Mouse (Mus musculus) lung, postnatal 0 days (tissue): ENCODE measurements around the gene Slc16a3. TPM values are rescaled to one million over a fixed set of nuclear protein-coding genes. Genes with fewer than 3 reads are reported as not detected.

Source experiments
- ATAC-seq: fragments of 200-750 bp; cut with Nextera tagmentation; 2 replicates; pipeline ENCODE4 v1.8.0; 2017; ENCODE audit warnings: moderate library complexity
- DNase-seq: peaks from one replicate; pipeline ENCODE4 v3.0.0-alpha.2; 2016; ENCODE audit warnings: low spot score
- H3K27ac ChIP-seq: fragments of 300-500 bp; sonication (generic); 2 replicates; pipeline ENCODE4 v1.5.1; 2014; ENCODE audit warnings: antibody characterized with exemption, mild to moderate bottlenecking, low read length, mixed read lengths
- H3K27me3 ChIP-seq: fragments of 300-500 bp; sonication (generic); replicated peaks from 2 replicates; pipeline ENCODE4 v1.6.1; 2014; ENCODE audit warnings: low read length, mixed read lengths; ENCODE audit not compliant: insufficient read depth
- H3K36me3 ChIP-seq: fragments of 300-500 bp; sonication (generic); 2 replicates; pipeline ENCODE4 v1.6.1; 2014; ENCODE audit warnings: low read length, mixed read lengths; ENCODE audit not compliant: insufficient read depth
- H3K4me1 ChIP-seq: fragments of 300-500 bp; sonication (generic); 2 replicates; pipeline ENCODE4 v1.6.1; 2014; ENCODE audit warnings: antibody characterized with exemption, low read depth, low read length, mixed read lengths; ENCODE audit not compliant: insufficient read depth
- H3K4me2 ChIP-seq: fragments of 300-500 bp; sonication (generic); replicated peaks from 2 replicates; pipeline ENCODE4 v1.6.1; 2014; ENCODE audit warnings: low read depth, mild to moderate bottlenecking, low read length, moderate library complexity, mixed read lengths
- H3K4me3 ChIP-seq: fragments of 300-500 bp; sonication (generic); 2 replicates; pipeline ENCODE4 v1.5.1; 2014; ENCODE audit warnings: low read depth, low read length
- H3K9ac ChIP-seq: fragments of 300-500 bp; sonication (generic); replicated peaks from 2 replicates; pipeline ENCODE4 v1.6.1; 2014; ENCODE audit warnings: low read depth, mild to moderate bottlenecking
- H3K9me3 ChIP-seq: fragments of 300-500 bp; sonication (generic); 2 replicates; pipeline ENCODE4 v1.6.1; 2016; ENCODE audit warnings: low read length, mixed read lengths
- CTCF ChIP-seq: IDR thresholded peaks from 2 replicates; pipeline ENCODE4 v1.5.1; 2016; ENCODE audit warnings: antibody characterized with exemption, mild to moderate bottlenecking
- EP300 ChIP-seq: IDR thresholded peaks from 2 replicates; pipeline ENCODE4 v1.6.1; 2016; ENCODE audit warnings: antibody characterized with exemption, mild to moderate bottlenecking, control low read depth
- WGBS: fragments of 180-500 bp; shearing (Covaris S2); extraction: QIAGEN DNeasy Blood & Tissue Kit; methylation state at CpG from one replicate; pipeline ENCODE4 v1.1.7; 2014; 5-methylcytosine and 5-hydroxymethylcytosine counted together
- polyA plus RNA-seq: library from polyadenylated mRNA; unstranded; fragments of >200 nt; fragmentation: Nextera tagmentation; extraction: Ambion mirVana; gene quantifications from 2 replicates; pipeline ENCODE4 v1.2.1, GENCODE M21; 2015

The Slc16a3 gene
- polyA plus RNA-seq, 1 experiment from 2014 or later: 10.0 TPM

- Histone ChIP-seq H3K4me1 (no peaks in the 10 kb centered on the region; the same call in 1 of the 2 replicates), H3K9me3 (no peaks in the 10 kb centered on the region), H3K36me3 (no peaks in the 10 kb centered on the region), H3K27ac (no peak overlapping the region), H3K9ac (no peak overlapping the region), H3K4me3 (no peak overlapping the region), H3K27me3 (no peaks in the 10 kb centered on the region), H3K4me2 (no peak overlapping the region)
- ATAC-seq (no peak), DNase-seq (no peak)
- TF ChIP-seq EP300: no peak
- TF ChIP-seq CTCF: no peak
- 91% methylated on average over 3 of the region's 3 CpGs for WGBS
Measured at GRCm38 (mm10) chr11:120904561-120904960, 43.7 kb upstream of the Slc16a3 start.

DNA sequence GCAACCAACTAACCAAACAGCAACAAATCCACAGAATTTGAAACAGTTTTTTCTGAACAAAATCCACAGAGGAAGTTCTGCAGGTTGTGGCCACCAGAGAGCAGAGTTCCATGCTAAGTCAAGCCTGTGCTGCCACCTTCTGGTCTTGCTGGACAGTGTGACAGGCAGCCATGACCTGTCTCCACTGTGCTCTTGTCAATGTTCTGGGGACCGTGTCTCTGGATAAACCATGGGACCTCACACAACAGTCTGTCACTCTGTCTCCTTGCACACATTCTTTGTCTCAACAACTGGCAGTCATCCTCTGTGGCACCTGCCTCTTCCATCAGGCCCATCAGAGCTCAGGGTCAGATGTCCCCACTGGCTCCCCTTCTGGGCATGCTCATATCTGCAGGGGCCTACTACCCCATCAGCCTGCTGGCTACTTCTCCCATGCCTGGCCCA lies 42.8 kb upstream of the Slc16a3 start:
- ATAC-seq: peak; percentile 82
- peak; percentile 99 for TF ChIP-seq CTCF
- no peak for TF ChIP-seq EP300

DNA sequence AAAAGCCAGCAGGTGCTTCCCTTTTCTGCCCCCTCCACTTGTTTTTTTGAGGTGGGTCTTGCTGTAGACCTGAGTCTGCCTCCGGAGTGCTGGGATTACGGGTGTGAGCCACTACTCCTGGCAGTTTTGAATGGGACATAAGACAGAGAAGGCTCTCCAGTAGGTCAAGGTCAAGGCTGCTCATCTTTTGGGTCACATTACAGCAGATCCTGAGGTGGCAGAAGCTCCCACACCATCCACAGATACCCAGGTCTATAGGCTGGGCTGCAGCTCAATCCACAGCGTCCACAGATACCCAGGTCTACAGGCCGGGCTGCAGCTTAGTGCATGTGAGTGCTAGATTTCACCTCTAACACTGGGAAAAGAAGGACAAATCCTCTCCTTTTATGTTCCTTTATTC lies 34.5 kb upstream of the Slc16a3 start:
- no peaks in the 10 kb centered on the region for H3K4me1 ChIP-seq
- TF ChIP-seq EP300 (no peak), CTCF (no peak)
- no peaks in the 10 kb centered on the region for H3K36me3 ChIP-seq
- WGBS: 96% methylated on average over 4 of the region's 4 CpGs
- no peak overlapping the region for H3K9ac ChIP-seq
- H3K27ac ChIP-seq: no peak overlapping the region
- H3K4me3 ChIP-seq: no peak overlapping the region
- H3K4me2 ChIP-seq: no peak overlapping the region
- DNase-seq (no peak), ATAC-seq (no peak)
- no peaks in the 10 kb centered on the region for H3K27me3 ChIP-seq
- no peaks in the 10 kb centered on the region for H3K9me3 ChIP-seq

More for the DNA sequence above, 42.8 kb upstream of the Slc16a3 start:
- peak; percentile 92 for DNase-seq
- Histone ChIP-seq H3K36me3 (no peaks in the 10 kb centered on the region), H3K4me3 (no peak overlapping the region), H3K9ac (no peak overlapping the region), H3K27ac (no peak overlapping the region), H3K4me1 (no peaks in the 10 kb centered on the region; the same call in 1 of the 2 replicates), H3K27me3 (no peaks in the 10 kb centered on the region), H3K9me3 (no peaks in the 10 kb centered on the region), H3K4me2 (no peak overlapping the region)
- WGBS: 0% methylated on average over 1 of the region's 1 CpGs

- no peak overlapping the region for H3K9ac ChIP-seq
- 40% methylated on average over 3 of the region's 3 CpGs for WGBS
- no peak overlapping the region for H3K4me3 ChIP-seq
- H3K9me3 ChIP-seq: no peaks in the 10 kb centered on the region
- H3K27me3 ChIP-seq: no peaks in the 10 kb centered on the region
- H3K27ac ChIP-seq: no peak overlapping the region
- no peak for TF ChIP-seq EP300
- ATAC-seq (no peak), DNase-seq (peak; percentile 64)
- no peaks in the 10 kb centered on the region for H3K36me3 ChIP-seq
- no peaks in the 10 kb centered on the region for H3K4me1 ChIP-seq
- no peak overlapping the region for H3K4me2 ChIP-seq
Measured at GRCm38 (mm10) chr11:120916477-120916876, 31.8 kb upstream of the Slc16a3 start.

DNA sequence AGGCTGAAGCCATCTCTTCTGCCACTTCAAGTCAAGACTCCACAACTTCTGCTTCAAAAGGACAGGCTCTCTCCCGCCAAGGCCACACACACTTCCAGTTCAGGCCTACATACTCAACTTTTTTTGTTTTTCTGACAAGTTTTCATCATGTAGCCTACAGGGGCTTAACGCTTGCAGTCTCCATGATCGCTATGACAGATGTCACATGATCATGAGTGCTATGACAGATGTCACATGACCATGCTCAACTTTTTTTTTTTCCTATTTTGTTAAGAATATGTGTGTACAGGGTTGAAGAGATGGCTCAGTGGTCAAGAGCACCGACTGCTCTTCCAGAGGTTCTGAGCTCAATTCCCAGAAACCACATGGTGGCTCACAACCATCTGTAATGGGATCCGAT lies 30.5 kb upstream of the Slc16a3 start:
- Histone ChIP-seq H3K9me3 (no peaks in the 10 kb centered on the region), H3K27me3 (no peaks in the 10 kb centered on the region), H3K4me3 (no peak overlapping the region), H3K36me3 (no peaks in the 10 kb centered on the region), H3K4me1 (no peaks in the 10 kb centered on the region), H3K27ac (no peak overlapping the region), H3K4me2 (no peak overlapping the region), H3K9ac (no peak overlapping the region)
- no peak for DNase-seq
- TF ChIP-seq EP300 (no peak), CTCF (no peak)
- ATAC-seq: no peak
- 96% methylated on average over 5 of the region's 5 CpGs for WGBS

- no peak overlapping the region for H3K9ac ChIP-seq
- H3K9me3 ChIP-seq: no peaks in the 10 kb centered on the region
- no peaks in the 10 kb centered on the region for H3K4me1 ChIP-seq
- DNase-seq (no peak), ATAC-seq (no peak)
- no peak overlapping the region for H3K4me2 ChIP-seq
- 91% methylated on average over 3 of the region's 3 CpGs for WGBS
- H3K4me3 ChIP-seq: no peak overlapping the region
- H3K36me3 ChIP-seq: no peaks in the 10 kb centered on the region
- no peak for TF ChIP-seq CTCF
- TF ChIP-seq EP300: no peak
- H3K27me3 ChIP-seq: no peaks in the 10 kb centered on the region
- no peak overlapping the region for H3K27ac ChIP-seq
Measured at GRCm38 (mm10) chr11:120922528-120922927, 25.8 kb upstream of the Slc16a3 start.

DNA sequence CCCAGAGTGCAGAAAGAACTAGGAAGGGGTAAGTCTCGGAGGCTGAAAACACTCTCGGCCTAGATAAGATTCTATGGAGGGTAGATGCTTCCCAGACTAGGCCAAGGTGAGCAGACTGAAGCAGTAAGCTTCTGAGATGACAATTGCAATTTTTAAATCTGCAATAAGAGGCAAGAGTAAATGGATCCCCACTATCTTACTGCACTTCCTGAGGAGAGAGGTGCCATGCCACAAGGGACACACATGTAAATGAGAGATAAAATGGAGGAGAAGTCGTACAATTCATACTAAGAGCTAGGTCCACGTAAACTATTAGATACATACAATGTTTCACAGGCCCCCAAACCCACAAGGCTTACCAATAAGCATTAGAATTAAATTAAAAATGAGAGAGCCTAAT lies 19.8 kb upstream of the Slc16a3 start:
- TF ChIP-seq CTCF (no peak), EP300 (no peak)
- no peaks in the 10 kb centered on the region for H3K9me3 ChIP-seq
- H3K36me3 ChIP-seq: no peaks in the 10 kb centered on the region
- H3K27me3 ChIP-seq: no peaks in the 10 kb centered on the region
- no peak for DNase-seq
- no peak for ATAC-seq
- no peak overlapping the region for H3K4me3 ChIP-seq
- 90% methylated on average over 4 of the region's 4 CpGs for WGBS
- no peak overlapping the region for H3K4me2 ChIP-seq
- no peak overlapping the region for H3K9ac ChIP-seq
- no peak overlapping the region for H3K27ac ChIP-seq
- H3K4me1 ChIP-seq: peaks cover 8% of the 10 kb centered on the region; the same call in 1 of the 2 replicates
